Mouse (Mus musculus) MEL (cell line): ENCODE measurements around the gene Qsox2. TPM values are rescaled to one million over a fixed set of nuclear protein-coding genes. Genes with fewer than 3 reads are reported as not detected.

ENCODE experiments used
- DNase-seq: peaks from one replicate; pipeline ENCODE4 v3.0.0; 2011; ENCODE audit warnings: low read depth, low spot score
- H3K27ac ChIP-seq: 2 replicates; pipeline ENCODE4 v1.5.1; 2012; ENCODE audit warnings: low read depth, mild to moderate bottlenecking, control low read depth, low read length, moderate library complexity; ENCODE audit not compliant: control insufficient read depth
- H3K27me3 ChIP-seq, 2 experiments: fragments of 150-350 bp in 1 of 2; sonication (generic) in 1 of 2; 2 replicates each; pipeline ENCODE4 v1.6.1; 2012; ENCODE audit warnings: low read length in 2 of 2, mild to moderate bottlenecking in 2 of 2, improper control_type of control experiment in 1 of 2, moderate library complexity in 1 of 2; ENCODE audit not compliant: insufficient read depth in 2 of 2, control insufficient read depth in 1 of 2
- H3K36me3 ChIP-seq, 2 experiments: 2 replicates each; pipeline ENCODE4 v1.6.1; 2012 to 2014; ENCODE audit warnings: low read length in 2 of 2, improper control_type of control experiment in 1 of 2, inconsistent platforms in 1 of 2, mild to moderate bottlenecking in 1 of 2; ENCODE audit not compliant: insufficient read depth in 2 of 2, control insufficient read depth in 1 of 2
- H3K4me1 ChIP-seq, 2 experiments: fragments of 150-350 bp in 1 of 2; sonication (generic) in 1 of 2; 2 replicates each; pipeline ENCODE4 v1.6.1; 2012; ENCODE audit warnings: low read length in 2 of 2, improper control_type of control experiment in 1 of 2, mild to moderate bottlenecking in 1 of 2; ENCODE audit not compliant: insufficient read depth in 2 of 2, control insufficient read depth in 1 of 2
- H3K4me3 ChIP-seq, 2 experiments: fragments of 150-350 bp in 1 of 2; sonication (generic) in 1 of 2; 2 replicates each; pipeline ENCODE4 v1.5.1; 2012; ENCODE audit warnings: low read depth in 2 of 2, low read length in 2 of 2, mild to moderate bottlenecking in 2 of 2, moderate library complexity in 2 of 2, control low read depth in 1 of 2, improper control_type of control experiment in 1 of 2; ENCODE audit not compliant: control insufficient read depth in 1 of 2, insufficient read depth in 1 of 2
- H3K79me2 ChIP-seq: 2 replicates; pipeline ENCODE4 v1.6.1; 2012; ENCODE audit warnings: mild to moderate bottlenecking, low read length, moderate library complexity; ENCODE audit not compliant: control insufficient read depth, poor library complexity, insufficient read depth
- H3K9ac ChIP-seq: 2 replicates; pipeline ENCODE4 v1.6.1; 2012; ENCODE audit warnings: low read depth, mild to moderate bottlenecking, control low read depth, low read length, moderate library complexity; ENCODE audit not compliant: control insufficient read depth, poor library complexity, severe bottlenecking
- H3K9me3 ChIP-seq: fragments of 150-350 bp; sonication (generic); replicated peaks from 2 replicates; pipeline ENCODE4 v1.6.1; 2012; ENCODE audit warnings: mild to moderate bottlenecking, low read length, improper control_type of control experiment, moderate library complexity; ENCODE audit not compliant: insufficient read depth
- BHLHE40 ChIP-seq: IDR thresholded peaks from 2 replicates; pipeline ENCODE4 v1.6.1; 2012; ENCODE audit warnings: low read depth, mild to moderate bottlenecking, inconsistent platforms, low read length, improper control_type of control experiment, borderline replicate concordance
- ELF1 ChIP-seq: IDR thresholded peaks from 2 replicates; pipeline ENCODE4 v1.6.1; 2014; ENCODE audit warnings: low read depth, mild to moderate bottlenecking, inconsistent platforms, low read length, improper control_type of control experiment, moderate library complexity
- GATA1 ChIP-seq: IDR thresholded peaks from 2 replicates; pipeline ENCODE4 v1.6.1; 2011; ENCODE audit warnings: low read depth, low read length, improper control_type of control experiment
- MAFK ChIP-seq: IDR thresholded peaks from 2 replicates; pipeline ENCODE4 v1.6.1; 2011; ENCODE audit warnings: low read depth, mild to moderate bottlenecking, low read length, improper control_type of control experiment, borderline replicate concordance
- MAX ChIP-seq: IDR thresholded peaks from 2 replicates; pipeline ENCODE4 v1.6.1; 2011; ENCODE audit warnings: low read length, improper control_type of control experiment
- MAZ ChIP-seq: IDR thresholded peaks from 2 replicates; pipeline ENCODE4 v1.6.1; 2012; ENCODE audit warnings: low read depth, mild to moderate bottlenecking, inconsistent platforms, low read length, improper control_type of control experiment
- MEF2A ChIP-seq: IDR thresholded peaks from 2 replicates; pipeline ENCODE4 v1.6.1; 2014; ENCODE audit warnings: low read depth, mild to moderate bottlenecking, inconsistent platforms, low read length, improper control_type of control experiment; ENCODE audit not compliant: poor library complexity, insufficient replicate concordance, severe bottlenecking; ENCODE audit errors: extremely low read depth
- MXI1 ChIP-seq: IDR thresholded peaks from 2 replicates; pipeline ENCODE4 v1.6.1; 2011; ENCODE audit warnings: mild to moderate bottlenecking, low read depth, low read length, improper control_type of control experiment
- NELFE ChIP-seq: IDR thresholded peaks from 2 replicates; pipeline ENCODE4 v1.6.1; 2011; ENCODE audit warnings: low read depth, low read length, improper control_type of control experiment
- NRF1 ChIP-seq: IDR thresholded peaks from 2 replicates; pipeline ENCODE4 v1.6.1; 2014; ENCODE audit warnings: low read depth, mild to moderate bottlenecking, inconsistent platforms, low read length, improper control_type of control experiment, moderate library complexity; ENCODE audit not compliant: poor library complexity, insufficient read depth, severe bottlenecking
- RAD21 ChIP-seq: IDR thresholded peaks from 2 replicates; pipeline ENCODE4 v1.6.1; 2011; ENCODE audit warnings: mild to moderate bottlenecking, low read depth, low read length, improper control_type of control experiment
- SIN3A ChIP-seq: IDR thresholded peaks from 2 replicates; pipeline ENCODE4 v1.6.1; 2012; ENCODE audit warnings: low read length, improper control_type of control experiment, inconsistent platforms
- TAL1 ChIP-seq: IDR thresholded peaks from 2 replicates; pipeline ENCODE4 v1.6.1; 2012; ENCODE audit warnings: mild to moderate bottlenecking, inconsistent platforms, low read length, moderate library complexity, mixed read lengths
- ZMIZ1 ChIP-seq: IDR thresholded peaks from 2 replicates; pipeline ENCODE4 v1.6.1; 2012; ENCODE audit warnings: low read depth, mild to moderate bottlenecking, inconsistent platforms, low read length, improper control_type of control experiment, moderate library complexity
- polyA plus RNA-seq, 2 experiments: library from polyadenylated mRNA; stranded (reverse) in 1 of 2; unstranded in 1 of 2; fragments of >175 nt in 1 of 2; fragments of >200 nt in 1 of 2; gene quantifications; 2 replicates each; pipeline versions ENCODE4 v1.2.1 to v1.2.4; 2012; ENCODE audit warnings: low replicate concordance in 2 of 2, low read depth in 1 of 2; ENCODE audit not compliant: insufficient read length in 2 of 2, insufficient read depth in 1 of 2, missing spikeins in 1 of 2
- total RNA-seq: library from RNA; depleted of rRNA; stranded (reverse); fragments of 300-350 nt; gene quantifications from 2 replicates; pipeline ENCODE4 v1.2.3, GENCODE M21; 2012

Gene Qsox2
- total and polyA plus RNA-seq, 3 experiments: 12.1 to 17.0 TPM; not detected in 1

DNA sequence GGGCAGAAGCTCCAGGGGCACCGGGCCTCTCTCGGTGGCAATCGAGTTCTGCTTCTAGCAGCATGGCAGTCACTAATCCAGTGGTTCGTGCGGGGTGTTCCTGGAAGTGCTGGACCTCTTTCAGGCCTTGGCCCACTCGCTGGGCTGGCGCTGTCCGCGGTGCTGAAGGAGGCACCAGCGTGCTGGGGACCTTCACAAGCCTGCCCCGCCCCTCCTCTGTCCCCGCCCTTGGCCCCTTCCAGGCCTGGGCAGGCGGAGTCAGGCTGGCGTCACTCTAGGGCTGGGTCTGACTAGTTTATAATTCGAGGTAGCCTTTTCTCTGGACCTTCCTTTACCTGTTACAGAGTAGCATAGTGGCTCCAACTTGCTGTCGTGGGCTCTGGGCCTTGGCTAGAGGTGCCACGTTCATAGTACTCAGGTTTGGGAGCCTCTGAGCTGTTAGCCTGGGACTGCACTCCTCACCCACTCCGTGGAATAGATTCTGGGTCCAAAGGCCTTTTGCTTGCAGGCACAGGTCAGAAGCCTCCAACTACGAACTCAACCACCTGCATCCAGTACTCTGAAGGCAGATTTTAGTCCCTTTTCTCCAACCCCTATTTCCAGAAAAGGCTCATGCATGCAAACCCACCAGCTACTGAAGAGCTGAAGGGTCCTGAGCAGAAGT, 29.1 kb downstream of the Qsox2 start, which contains the start of gene Lhx3:
Gene Lhx3 (minus strand): TSS at position 164 of the 664 bp plus-strand sequence.
- peak; percentile 85 for DNase-seq
- H3K4me1 ChIP-seq: no peaks in the 10 kb centered on the region
- H3K27me3 ChIP-seq: no peaks in the 10 kb centered on the region
- no peaks in the 10 kb centered on the region for H3K79me2 ChIP-seq
- no peak within 1 kb of the TSS for H3K27ac ChIP-seq
- H3K9ac ChIP-seq: no peak within 1 kb of the TSS
- H3K9me3 ChIP-seq: no peaks in the 10 kb centered on the region
- H3K4me3 ChIP-seq: no peak within 1 kb of the TSS
- H3K36me3 ChIP-seq: no peaks in the 10 kb centered on the region; a peak in 1 of 4 replicates
- TF ChIP-seq MXI1: peak; percentile 96
- 0 out of 2 replicates have a peak, but pooled peaks have one; percentile 68 for TF ChIP-seq MAZ
- TF ChIP-seq NELFE: no peak
- TF ChIP-seq SIN3A: peak; percentile 96
- peak; percentile 41; the same call in 1 of the 2 replicates for TF ChIP-seq MAX

DNA sequence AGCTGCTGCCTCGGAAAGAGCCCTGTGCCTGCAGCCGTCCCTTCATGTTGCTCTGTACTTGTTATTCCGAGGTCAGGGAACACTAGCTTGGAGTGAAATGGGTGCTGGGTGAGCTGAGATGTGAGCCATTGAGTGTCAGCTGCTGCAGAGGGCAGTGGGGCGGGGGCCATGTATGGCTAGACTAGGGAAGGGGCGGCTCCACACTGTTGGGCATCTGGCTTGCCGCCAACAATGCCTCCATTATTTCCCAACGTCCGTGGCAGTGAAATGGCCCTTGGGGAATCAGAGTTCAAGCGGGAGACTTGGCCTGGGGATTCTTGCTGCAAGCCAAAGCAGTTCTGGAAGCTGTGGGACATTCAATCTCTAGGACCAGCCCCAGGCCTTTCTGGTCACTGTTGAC, 29.8 kb downstream of the Qsox2 start:
- Histone ChIP-seq H3K36me3 (no peaks in the 10 kb centered on the region; a peak in 1 of 4 replicates), H3K4me3 (no peak overlapping the region), H3K9ac (no peak overlapping the region), H3K27ac (no peak overlapping the region), H3K27me3 (no peaks in the 10 kb centered on the region), H3K79me2 (no peaks in the 10 kb centered on the region), H3K4me1 (no peaks in the 10 kb centered on the region), H3K9me3 (no peaks in the 10 kb centered on the region)
- TF ChIP-seq TAL1 (no peak), RAD21 (no peak), ELF1 (no peak), BHLHE40 (no peak), MEF2A (no peak), SIN3A (no peak), GATA1 (no peak), NRF1 (no peak)
- no peak for DNase-seq

DNA sequence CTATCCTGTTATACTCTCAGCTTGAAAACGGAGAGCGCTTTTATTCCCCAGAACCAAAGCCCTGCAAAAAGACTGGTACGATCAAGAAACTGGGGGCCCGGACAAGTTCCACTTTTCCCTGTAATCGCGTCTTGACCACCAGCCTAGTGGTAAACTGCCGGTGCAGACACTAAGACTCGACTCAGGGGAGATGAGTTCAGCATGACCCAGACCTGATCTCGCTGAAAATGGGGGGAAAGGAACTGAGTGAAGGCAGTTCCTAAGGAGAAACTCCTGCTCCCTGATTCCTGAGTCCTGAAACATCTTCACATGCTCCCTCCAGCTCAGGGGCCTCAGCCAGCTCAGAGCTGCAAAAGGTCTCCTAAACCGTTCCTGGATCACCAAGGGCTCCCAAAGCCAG, 31.6 kb downstream of the Qsox2 start:
- Histone ChIP-seq H3K27ac (no peak overlapping the region), H3K79me2 (no peaks in the 10 kb centered on the region), H3K4me1 (no peaks in the 10 kb centered on the region), H3K36me3 (no peaks in the 10 kb centered on the region), H3K9me3 (no peaks in the 10 kb centered on the region), H3K9ac (no peak overlapping the region), H3K27me3 (no peaks in the 10 kb centered on the region), H3K4me3 (no peak overlapping the region)
- TF ChIP-seq ZMIZ1: no peak
- no peak for TF ChIP-seq MAFK
- no peak for DNase-seq
